ENCODE assay signal across 9 mouse cellular contexts in the genomic region with DNA sequence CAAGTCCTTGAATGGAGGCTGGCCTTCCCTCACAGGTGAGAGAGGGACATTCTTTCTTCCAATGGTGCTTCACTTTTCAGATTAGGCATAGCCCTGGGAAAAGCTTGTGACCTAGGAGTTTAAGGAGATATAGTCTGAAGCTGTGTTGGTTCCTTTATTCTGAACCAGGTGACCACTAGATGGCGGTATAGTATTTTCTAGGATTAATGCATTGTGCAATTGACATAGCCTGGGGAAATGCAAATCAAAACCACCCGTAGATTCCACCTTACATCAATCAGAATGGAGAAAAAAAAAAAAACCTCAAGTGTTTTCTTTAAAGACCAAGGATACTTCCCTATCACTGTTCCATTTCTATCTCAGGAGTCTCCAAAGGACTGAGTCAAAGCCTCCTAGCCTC.
DNase-seq lines count a peak whose midpoint lies in the region; ATAC-seq and TF ChIP-seq lines count a peak whose summit lies in the region.
"Had no signal": no experiment of that assay in that cellular context is flagged by ENCODE, and none has a peak within 500 bp of the region (broad histone marks: within the 10 kb centered on the region; RNA-seq: fewer than 3 reads in every experiment).

No protein-coding gene starts in this region.

- H3K27ac ChIP-seq in kidney, postnatal 0 days, result no peak overlapping the region

- no peaks in the 10 kb centered on the region for H3K4me1 ChIP-seq in kidney, postnatal 0 days (replicated peaks; ENCODE audit: insufficient read depth, low read length)
- H3K4me1 ChIP-seq: megakaryocyte, embryonic 14.5 days had no signal

- no peaks in the 10 kb centered on the region for H3K36me3 ChIP-seq in kidney, postnatal 0 days (ENCODE audit: insufficient read depth, low read length)

- peak; percentile 73 for TF ChIP-seq CTCF in kidney, postnatal 0 days (IDR thresholded peaks at IDR 0.05; ENCODE audit: low read depth)

- H3K27me3 ChIP-seq in kidney, postnatal 0 days (ENCODE audit: insufficient read depth, low read length), result no peaks in the 10 kb centered on the region; the same call in 1 of the 2 replicates

- no peak overlapping the region for H3K9ac ChIP-seq in kidney, postnatal 0 days (ENCODE audit: low read depth, low read length)

- 11% methylated on average over 2 of the region's 2 CpGs for WGBS in kidney, postnatal 0 days

- no peaks in the 10 kb centered on the region for H3K9me3 ChIP-seq in kidney, postnatal 0 days (replicated peaks; ENCODE audit: low read length)
- H3K9me3 ChIP-seq: megakaryocyte, embryonic 14.5 days had no signal

- H3K4me3 ChIP-seq in kidney, postnatal 0 days (replicated peaks; ENCODE audit: low read depth, low read length), result no peak overlapping the region
- H3K4me3 ChIP-seq: megakaryocyte, embryonic 14.5 days had no signal

- no peak overlapping the region for H3K4me2 ChIP-seq in kidney, postnatal 0 days (ENCODE audit: low read length)

- DNase-seq in cerebellum, adult 11-12 months, result no peak
- DNase-seq in left cerebral cortex, adult 18-20 months (ENCODE audit: low spot score in 2 of 2), result peak; percentile 5 to 23
- no peak for DNase-seq in left cerebral cortex, adult 8-10 months (ENCODE audit: low spot score in 2 of 2)
- peak; percentile 18 for DNase-seq in brain, embryonic 18.5 days (ENCODE audit: low read depth, low spot score)
- DNase-seq in kidney, postnatal 0 days (ENCODE audit: low spot score), result peak; percentile 60
- DNase-seq in naive thymus-derived CD4-positive, alpha-beta T cell, adult 2 months (ENCODE audit: low read depth), result peak; percentile 44
- no peak for DNase-seq in gastrocnemius, postnatal 25 days

- peak; percentile 68 for ATAC-seq in cerebellum, adult (ENCODE audit: insufficient number of reproducible peaks, low FRiP score, low TSS enrichment)
- ATAC-seq in kidney, postnatal 0 days (replicated peaks; ENCODE audit: low FRiP score, low read depth), result no peak

Comparison
In these comparisons a context has a peak if more than half of its experiments do, and no peak if none do; other contexts are left out.
1. DNase-seq: peak in left cerebral cortex, adult 18-20 months (2 of 2), brain, embryonic 18.5 days (single experiment), kidney, postnatal 0 days (single experiment) and naive thymus-derived CD4-positive, alpha-beta T cell, adult 2 months (single experiment); none in cerebellum, adult 11-12 months (single experiment), left cerebral cortex, adult 8-10 months (0 of 2) and gastrocnemius, postnatal 25 days (single experiment).